Mouse (Mus musculus): ENCODE measurements around the gene Vash2.

GRCm38 (mm10) chr1:190947986-190948385, 31.1 kb downstream of the Vash2 start:
- TF ChIP-seq CTCF (conservative IDR thresholded peaks at IDR 0.05; ENCODE audit: insufficient read depth, insufficient read length, low read depth, low read length) (no peak), POLR2A (IDR thresholded peaks at IDR 0.05; ENCODE audit: low read depth, low read length) (no peak)
